Mouse (Mus musculus): ENCODE data around the gene Tmub1. TPM values are rescaled to one million over a fixed set of nuclear protein-coding genes. Genes with fewer than 3 reads are reported as not detected.
"Not testable (repeated sequence)": the region's sequence is repeated elsewhere in the genome, so short reads cannot be mapped to it uniquely, and the experiment has no call there.

Gene Tmub1
- polyA plus RNA-seq, 1 experiment = 136 TPM

DNA sequence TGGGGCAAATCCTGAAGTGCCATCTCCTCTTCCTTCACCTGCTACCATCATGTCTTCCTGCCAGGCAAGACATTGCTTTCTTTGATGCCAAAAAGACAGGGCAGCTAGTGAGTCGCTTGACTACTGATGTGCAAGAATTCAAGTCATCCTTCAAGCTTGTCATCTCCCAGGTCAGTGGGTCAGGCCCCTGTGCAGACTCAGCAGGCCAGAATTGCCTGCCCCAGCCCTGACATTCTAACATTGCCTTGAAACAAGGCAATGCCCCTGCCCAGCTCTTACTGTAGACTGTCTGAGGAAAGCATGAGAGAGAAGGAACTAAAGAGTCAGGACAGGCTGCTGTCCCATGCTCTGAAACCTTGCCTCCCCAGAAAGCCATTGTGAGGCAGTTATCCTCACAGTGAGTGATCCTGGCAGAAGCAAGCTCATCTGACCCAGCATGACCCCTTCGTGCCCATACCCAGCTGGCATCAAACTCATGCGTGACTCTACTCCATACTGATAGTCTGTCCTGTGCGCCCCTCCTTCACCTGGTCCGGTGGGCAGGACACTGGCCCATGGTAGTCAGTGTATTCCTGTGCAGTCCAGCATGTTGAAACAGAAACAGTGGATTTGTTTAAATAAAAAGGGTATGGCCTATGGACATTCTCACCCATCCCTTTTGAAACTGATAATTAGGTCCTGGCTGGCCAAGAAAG lies 46.6 kb downstream of the Tmub1 start:
- Histone ChIP-seq H3K4me3 (ENCODE audit: control insufficient read depth, insufficient read depth, low read length) (no peak overlapping the region), H3K27me3 (ENCODE audit: control insufficient read depth, insufficient read depth, low read length) (no peaks in the 10 kb centered on the region), H3K36me3 (ENCODE audit: control insufficient read depth, insufficient read depth, low read length) (no peaks in the 10 kb centered on the region), H3K27ac (ENCODE audit: control insufficient read depth, insufficient read depth, low read length) (no peak overlapping the region), H3K4me1 (replicated peaks; ENCODE audit: control insufficient read depth, insufficient read depth, low read length) (no peaks in the 10 kb centered on the region)
- WGBS = 99% methylated on average over 5 of the region's 5 CpGs
- no peak for DNase-seq
- TF ChIP-seq CTCF (IDR thresholded peaks at IDR 0.05; ENCODE audit: borderline replicate concordance, control insufficient read depth, extremely low read depth, insufficient read depth, low read length, poor library complexity) (no peak), POLR2A (IDR thresholded peaks at IDR 0.05; ENCODE audit: control insufficient read depth, extremely low read depth, insufficient read depth, low read length, poor library complexity) (no peak)

DNA sequence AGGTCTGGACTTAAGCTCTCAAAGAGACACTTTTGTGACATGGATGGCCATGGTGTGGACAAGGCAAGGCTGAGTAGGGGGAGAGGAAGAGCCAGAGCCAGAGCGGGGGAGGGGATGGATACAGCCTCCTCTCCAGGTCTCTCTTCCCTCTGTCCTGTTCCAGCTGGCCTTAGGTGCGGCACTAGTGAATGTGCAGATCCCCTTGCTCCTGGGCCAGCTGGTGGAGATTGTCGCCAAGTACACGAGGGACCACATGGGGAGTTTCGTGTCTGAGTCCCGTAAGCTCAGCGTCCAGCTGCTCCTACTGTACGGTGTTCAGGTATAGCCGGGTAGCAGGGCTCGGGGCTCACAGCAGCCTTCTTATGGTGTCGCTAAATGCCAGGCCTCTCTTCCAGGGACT lies 47.3 kb downstream of the Tmub1 start:
- no peaks in the 10 kb centered on the region for H3K27me3 ChIP-seq (ENCODE audit: control insufficient read depth, insufficient read depth, low read length)
- H3K27ac ChIP-seq (ENCODE audit: control insufficient read depth, insufficient read depth, low read length) = no peak overlapping the region
- no peaks in the 10 kb centered on the region for H3K36me3 ChIP-seq (ENCODE audit: control insufficient read depth, insufficient read depth, low read length)
- 97% methylated on average over 11 of the region's 11 CpGs for WGBS
- no peak for DNase-seq
- no peak overlapping the region for H3K4me3 ChIP-seq (ENCODE audit: control insufficient read depth, insufficient read depth, low read length)
- no peak for TF ChIP-seq CTCF (IDR thresholded peaks at IDR 0.05; ENCODE audit: borderline replicate concordance, control insufficient read depth, extremely low read depth, insufficient read depth, low read length, poor library complexity)
- TF ChIP-seq POLR2A (IDR thresholded peaks at IDR 0.05; ENCODE audit: control insufficient read depth, extremely low read depth, insufficient read depth, low read length, poor library complexity) = no peak
- H3K4me1 ChIP-seq (replicated peaks; ENCODE audit: control insufficient read depth, insufficient read depth, low read length) = no peaks in the 10 kb centered on the region

DNA sequence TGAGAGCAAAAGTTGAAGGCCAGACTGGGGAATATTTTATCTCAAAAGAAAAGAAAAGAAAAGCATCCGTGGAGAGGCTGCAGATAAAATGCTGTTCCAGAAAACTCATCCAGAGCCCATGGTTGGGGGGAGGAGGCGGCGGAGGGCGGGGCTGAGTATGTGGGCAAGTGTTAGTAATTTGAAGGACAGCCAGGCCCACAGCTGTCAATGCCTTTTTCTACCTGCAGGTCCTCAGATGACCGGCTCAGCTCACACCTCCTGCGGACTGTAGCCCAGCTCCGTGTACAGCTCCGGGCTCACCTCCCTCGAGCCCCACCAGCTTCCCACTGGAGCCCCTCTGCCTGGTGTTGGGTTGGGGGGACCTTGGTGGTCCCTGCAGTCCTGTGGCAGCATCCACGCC lies 48.0 kb downstream of the Tmub1 start:
- TF ChIP-seq POLR2A (IDR thresholded peaks at IDR 0.05; ENCODE audit: control insufficient read depth, extremely low read depth, insufficient read depth, low read length, poor library complexity) (no peak), CTCF (IDR thresholded peaks at IDR 0.05; ENCODE audit: borderline replicate concordance, control insufficient read depth, extremely low read depth, insufficient read depth, low read length, poor library complexity) (no peak)
- WGBS = 96% methylated on average over 10 of the region's 10 CpGs
- H3K4me1 ChIP-seq (replicated peaks; ENCODE audit: control insufficient read depth, insufficient read depth, low read length) = no peaks in the 10 kb centered on the region
- no peak for DNase-seq
- no peaks in the 10 kb centered on the region for H3K27me3 ChIP-seq (ENCODE audit: control insufficient read depth, insufficient read depth, low read length)
- no peak overlapping the region for H3K4me3 ChIP-seq (ENCODE audit: control insufficient read depth, insufficient read depth, low read length)
- no peaks in the 10 kb centered on the region for H3K36me3 ChIP-seq (ENCODE audit: control insufficient read depth, insufficient read depth, low read length)
- H3K27ac ChIP-seq (ENCODE audit: control insufficient read depth, insufficient read depth, low read length) = no peak overlapping the region

DNA sequence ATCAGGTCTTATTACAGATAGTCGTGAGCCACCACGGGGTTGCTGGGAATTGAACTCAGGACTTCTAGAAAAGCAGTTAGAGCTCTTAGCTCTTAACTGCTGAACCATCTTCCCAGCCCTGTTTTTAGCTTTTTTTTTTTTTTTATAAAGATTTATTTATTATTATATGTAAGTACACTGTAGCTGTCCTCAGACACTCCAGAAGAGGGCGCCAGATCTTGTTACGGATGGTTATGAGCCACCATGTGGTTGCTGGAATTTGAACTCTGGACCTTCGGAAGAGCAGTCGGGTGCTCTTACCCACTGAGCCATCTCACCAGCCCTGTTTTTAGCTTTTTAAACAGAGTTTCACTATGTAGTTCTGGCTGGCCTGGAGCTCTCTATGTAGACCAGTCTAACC lies 51.4 kb downstream of the Tmub1 start:
- WGBS = 91% methylated on average over 6 of the region's 6 CpGs

More for the DNA sequence above, 51.4 kb downstream of the Tmub1 start:
- H3K27ac ChIP-seq (ENCODE audit: control insufficient read depth, insufficient read depth, low read length); H3K4me3 ChIP-seq (ENCODE audit: control insufficient read depth, insufficient read depth, low read length); DNase-seq; H3K4me1 ChIP-seq (replicated peaks; ENCODE audit: control insufficient read depth, insufficient read depth, low read length); H3K36me3 ChIP-seq (ENCODE audit: control insufficient read depth, insufficient read depth, low read length); H3K27me3 ChIP-seq (ENCODE audit: control insufficient read depth, insufficient read depth, low read length): not testable (repeated sequence)

Other genes starting within 250 kb of the Tmub1 start
- gene Kcnh2, start 96.2 kb downstream of the Tmub1 start, polyA plus RNA-seq (2012; rRNA removed) = 187 and 196 TPM in 2 replicates
- gene Nos3, start 83.0 kb downstream of the Tmub1 start, polyA plus RNA-seq (2012; rRNA removed) = 3.7 and 5.7 TPM in 2 replicates
- 6.8 and 8.1 TPM in 2 replicates for gene Atg9b, start 55.7 kb downstream of the Tmub1 start, polyA plus RNA-seq (2012; rRNA removed)
- gene Abcb8, start 54.2 kb downstream of the Tmub1 start, polyA plus RNA-seq (2012; rRNA removed) = 78.2 and 85.0 TPM in 2 replicates
- gene Asic3, start 34.5 kb downstream of the Tmub1 start, polyA plus RNA-seq (2012; rRNA removed) = 2.1 and 2.6 TPM in 2 replicates
- 62.3 and 87.0 TPM in 2 replicates for gene Cdk5, start 24.3 kb downstream of the Tmub1 start, polyA plus RNA-seq (2012; rRNA removed)
- 116 and 118 TPM in 2 replicates for gene Slc4a2, start 24.0 kb downstream of the Tmub1 start, polyA plus RNA-seq (2012; rRNA removed)
- gene Fastk, start 2.6 kb downstream of the Tmub1 start, polyA plus RNA-seq (2012; rRNA removed) = 424 and 481 TPM in 2 replicates
- gene Agap3, start 4.3 kb upstream of the Tmub1 start, polyA plus RNA-seq (2012; rRNA removed) = 111 and 117 TPM in 2 replicates
- 0.05 TPM in 2 replicates for gene Gbx1, start 79.3 kb upstream of the Tmub1 start, polyA plus RNA-seq (2012; rRNA removed)
- 0.38 and 9.5 TPM in 2 replicates for gene Asb10, start 93.1 kb upstream of the Tmub1 start, polyA plus RNA-seq (2012; rRNA removed)
- not detected in 2 replicates for gene 4931409K22Rik, start 109.0 kb upstream of the Tmub1 start, polyA plus RNA-seq (2012; rRNA removed)
- gene Abcf2, start 129.6 kb upstream of the Tmub1 start, polyA plus RNA-seq (2012; rRNA removed) = 117 and 121 TPM in 2 replicates
- 53.5 and 55.5 TPM in 2 replicates for gene Chpf2, start 138.9 kb upstream of the Tmub1 start, polyA plus RNA-seq (2012; rRNA removed)
- gene Smarcd3, start 176.6 kb upstream of the Tmub1 start, polyA plus RNA-seq (2012; rRNA removed) = 3.7 and 6.1 TPM in 2 replicates
- 70.5 and 75.4 TPM in 2 replicates for gene Nub1, start 237.7 kb upstream of the Tmub1 start, polyA plus RNA-seq (2012; rRNA removed)

Data from thymus, adult 2 months (tissue).